Mouse (Mus musculus) brain, embryonic 14.5 days (tissue): ENCODE measurements at regions not wholly inside any gene's neighbourhood (a gene's known extent, or its start where the extent isn't known, plus 50 kb on each side); places are given as distances from the start of the nearest gene placed in this dataset.

Experiments
- CTCF ChIP-seq: fragments of 200-500 bp; IDR thresholded peaks from 2 replicates; pipeline ENCODE4 v1.5.1; 2012; ENCODE audit warnings: inconsistent platforms, mild to moderate bottlenecking, moderate library complexity, borderline replicate concordance; ENCODE audit not compliant: insufficient read depth, insufficient read length; ENCODE audit errors: extremely low read depth
- POLR2A ChIP-seq: fragments of 200-500 bp; IDR thresholded peaks from 2 replicates; pipeline ENCODE4 v1.6.1; 2012; ENCODE audit warnings: mild to moderate bottlenecking, inconsistent platforms, borderline replicate concordance; ENCODE audit not compliant: poor library complexity, insufficient read depth, insufficient read length, severe bottlenecking; ENCODE audit errors: extremely low read depth

DNA sequence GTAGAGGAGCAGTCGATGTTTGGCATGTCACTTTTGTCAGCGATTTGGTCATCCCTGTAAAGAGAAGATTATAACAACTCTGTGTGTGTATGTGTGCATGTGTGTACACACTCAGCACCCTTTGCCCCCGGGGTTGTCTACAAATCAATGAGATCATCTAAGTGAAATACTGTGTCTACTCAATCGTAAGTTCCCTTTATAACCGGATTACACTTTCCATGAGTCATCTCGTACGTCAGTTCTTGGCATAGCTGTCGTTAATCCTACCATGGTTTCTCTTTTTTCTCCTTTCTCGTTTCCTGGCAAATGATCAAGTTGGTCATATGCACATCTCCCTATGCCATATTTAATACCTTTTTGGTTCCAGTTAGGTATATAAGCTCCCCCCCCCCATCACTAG is 58.7 kb upstream of the Eed start:
- no peak for TF ChIP-seq CTCF
- no peak for TF ChIP-seq POLR2A
